Mouse (Mus musculus): Measurements from ENCODE around the gene Nip7.

DNA sequence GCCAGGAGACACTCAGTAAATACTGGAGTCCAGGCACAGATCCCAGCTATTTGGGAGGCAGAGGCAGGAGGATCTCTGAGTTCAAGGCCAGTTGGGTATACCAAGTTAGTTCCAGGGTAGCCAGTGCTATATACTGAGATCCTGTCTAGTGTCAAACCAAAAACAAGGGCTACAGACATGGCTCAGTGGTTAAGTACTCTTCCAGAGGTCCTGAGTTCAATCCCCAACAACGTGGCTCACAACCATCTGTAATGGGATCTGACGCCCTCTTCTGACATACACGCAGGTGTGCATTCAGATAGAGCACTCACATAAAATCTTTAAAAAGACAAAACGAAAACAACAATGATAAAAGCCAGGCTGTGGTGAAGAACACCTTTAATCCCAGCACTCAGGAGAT lies 7.2 kb upstream of the Nip7 start:
- TF ChIP-seq CTCF (IDR thresholded peaks at IDR 0.05; ENCODE audit: low read depth, low read length) (no peak), POLR2A (IDR thresholded peaks at IDR 0.05; ENCODE audit: insufficient read depth, low read length) (no peak), EP300 (IDR thresholded peaks at IDR 0.05; ENCODE audit: insufficient read depth, low read depth, low read length) (no peak)
